Mouse (Mus musculus) CD4-positive, CD25-positive, alpha-beta regulatory T cell, adult 2 months (primary cell): ENCODE measurements around the gene Cped1.

ENCODE experiments used
- DNase-seq: peaks from one replicate; pipeline ENCODE4 v3.0.0-alpha.2; 2012; ENCODE audit warnings: low read depth, low spot score

The Cped1 gene

DNA sequence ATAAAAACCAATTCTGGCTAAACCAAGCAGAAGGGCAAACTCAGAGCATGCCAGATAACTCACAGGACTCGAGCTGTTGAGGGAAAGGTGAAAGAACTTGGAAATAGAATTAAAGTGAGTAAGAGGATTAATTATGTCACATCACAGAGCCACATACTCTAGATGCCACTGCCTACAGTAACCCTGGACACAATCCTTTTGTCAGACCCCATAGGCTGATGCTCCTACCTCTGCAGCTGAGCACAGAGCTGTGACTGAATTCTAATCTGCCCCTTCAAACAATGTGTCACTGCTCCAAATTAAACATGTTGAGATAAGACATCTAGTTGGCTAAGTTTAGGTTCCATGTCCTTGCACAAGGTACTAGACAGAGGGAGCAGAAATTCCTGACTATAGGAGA lies 176.2 kb downstream of the Cped1 start:
- DNase-seq: no peak

- DNase-seq: no peak
Measured at GRCm38 (mm10) chr6:22168388-22168787, 182.7 kb downstream of the Cped1 start.

DNA sequence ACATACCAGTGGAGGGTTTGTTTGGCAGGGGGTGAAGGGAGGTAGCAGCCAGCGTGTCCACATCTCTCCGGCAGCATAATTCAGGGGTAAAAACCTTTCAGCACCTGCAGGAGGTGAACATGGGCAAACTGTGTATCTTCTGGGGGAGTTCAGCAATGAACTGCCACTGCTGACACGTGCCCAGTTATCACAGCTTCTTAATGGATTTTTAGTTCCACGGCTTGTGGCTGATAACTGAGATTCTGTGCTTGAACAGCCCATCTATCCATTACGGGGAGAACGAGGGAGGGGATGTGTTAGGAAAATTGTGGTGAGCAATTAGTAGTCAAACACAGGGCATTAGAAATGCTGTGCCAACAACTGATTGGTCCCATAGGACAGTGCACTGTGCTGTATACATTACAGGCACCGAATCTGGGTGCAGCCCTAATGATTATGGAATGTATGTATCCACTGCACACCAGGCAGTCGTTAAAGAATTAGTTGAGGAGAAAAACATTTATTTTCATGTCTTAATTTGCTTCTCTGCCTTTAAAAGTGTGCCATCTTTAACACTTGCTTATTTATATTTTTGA lies 193.1 kb downstream of the Cped1 start:
- no peak for DNase-seq

- no peak for DNase-seq
Measured at GRCm38 (mm10) chr6:22180316-22180715, 194.6 kb downstream of the Cped1 start.

- no peak for DNase-seq
Measured at GRCm38 (mm10) chr6:22186967-22187366, 201.3 kb downstream of the Cped1 start.

DNA sequence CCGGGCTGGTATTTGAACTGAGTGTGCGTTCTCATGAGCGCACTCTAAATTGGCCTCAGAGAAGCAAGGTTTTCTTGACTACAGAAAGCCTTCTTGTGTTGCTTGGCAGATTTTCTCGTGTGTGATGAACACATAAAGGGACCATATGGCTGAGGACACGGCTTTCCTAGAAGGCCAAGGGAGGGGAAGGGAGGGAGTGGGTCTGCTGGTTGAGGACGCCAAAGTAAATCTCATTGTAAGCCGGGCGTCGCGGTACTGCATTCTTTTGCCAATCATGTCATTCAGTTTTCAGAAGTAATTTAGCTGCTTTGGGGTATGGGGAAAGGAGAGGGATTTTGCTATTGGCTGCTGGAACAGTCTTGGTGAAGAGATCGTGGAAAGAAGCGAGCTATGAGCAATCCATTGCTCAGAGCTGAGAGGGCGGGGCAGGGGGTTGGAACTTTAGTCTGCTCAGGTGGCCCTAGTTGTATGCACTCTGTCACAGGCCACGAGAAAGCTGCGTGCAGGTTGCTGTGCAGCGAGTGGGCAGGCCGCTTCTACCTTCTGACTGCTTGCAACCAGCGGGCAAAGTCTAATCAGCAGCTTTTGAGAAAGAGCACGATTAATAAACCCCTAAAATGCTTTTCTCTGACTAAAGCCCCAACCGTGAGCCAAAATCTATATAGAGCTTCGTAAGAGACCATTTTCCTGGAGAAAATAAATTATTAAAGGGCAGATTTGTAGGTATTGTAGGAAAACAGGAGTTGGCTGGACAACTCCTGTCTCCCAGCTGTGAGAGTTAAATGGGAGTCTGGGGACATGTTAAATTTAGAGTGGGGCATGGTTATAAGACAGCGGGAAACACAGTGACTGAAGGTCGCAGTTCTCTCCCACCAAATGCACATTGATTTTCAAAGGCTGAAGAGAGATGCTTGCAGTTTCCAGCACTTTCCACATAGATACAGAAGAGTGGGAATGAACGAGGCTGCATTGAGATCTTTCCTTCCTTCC lies 203.9 kb downstream of the Cped1 start:
- no peak for DNase-seq

DNA sequence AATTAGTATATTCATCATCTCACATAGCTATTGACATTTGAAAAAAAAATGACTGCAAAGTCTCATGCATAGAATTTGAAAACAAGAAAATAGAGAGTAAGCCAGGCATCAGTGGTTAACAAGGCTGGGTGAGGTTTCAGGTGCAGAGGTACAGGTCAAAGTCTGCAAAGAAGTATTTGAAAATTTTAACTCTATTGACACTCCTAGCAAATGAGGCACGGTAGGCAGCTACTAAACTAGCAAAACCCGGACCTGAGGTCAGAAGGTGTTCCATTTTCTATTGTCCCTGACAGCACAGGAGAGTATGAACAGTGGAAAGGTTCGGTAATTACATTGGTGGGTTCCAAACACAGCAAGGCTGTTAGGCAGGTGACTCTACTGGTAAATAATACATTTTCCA lies 212.9 kb downstream of the Cped1 start:
- DNase-seq: no peak

DNA sequence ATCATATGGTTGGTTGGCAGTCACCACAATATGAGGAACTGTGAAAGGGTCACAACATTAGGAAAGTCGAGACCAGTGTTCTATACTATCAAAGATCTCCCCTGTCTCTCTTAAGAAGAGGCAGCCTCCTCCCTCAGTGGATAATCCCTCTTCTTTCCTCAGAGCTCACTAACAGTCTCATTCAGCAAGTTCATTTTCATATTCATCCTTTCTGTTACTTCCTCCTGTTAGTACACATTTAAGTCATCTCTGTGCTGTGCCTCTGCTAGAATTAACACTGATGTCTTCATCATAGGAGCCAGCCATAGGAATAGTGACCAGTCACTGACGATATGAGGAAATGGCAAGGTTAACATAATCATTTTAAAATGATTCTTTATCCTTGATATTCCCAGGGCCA lies 213.8 kb downstream of the Cped1 start:
- no peak for DNase-seq

- no peak for DNase-seq
Measured at GRCm38 (mm10) chr6:22200133-22200532, 214.4 kb downstream of the Cped1 start.

GRCm38 (mm10) chr6:22201879-22202278 lies 216.2 kb downstream of the Cped1 start:
- DNase-seq: no peak

DNA sequence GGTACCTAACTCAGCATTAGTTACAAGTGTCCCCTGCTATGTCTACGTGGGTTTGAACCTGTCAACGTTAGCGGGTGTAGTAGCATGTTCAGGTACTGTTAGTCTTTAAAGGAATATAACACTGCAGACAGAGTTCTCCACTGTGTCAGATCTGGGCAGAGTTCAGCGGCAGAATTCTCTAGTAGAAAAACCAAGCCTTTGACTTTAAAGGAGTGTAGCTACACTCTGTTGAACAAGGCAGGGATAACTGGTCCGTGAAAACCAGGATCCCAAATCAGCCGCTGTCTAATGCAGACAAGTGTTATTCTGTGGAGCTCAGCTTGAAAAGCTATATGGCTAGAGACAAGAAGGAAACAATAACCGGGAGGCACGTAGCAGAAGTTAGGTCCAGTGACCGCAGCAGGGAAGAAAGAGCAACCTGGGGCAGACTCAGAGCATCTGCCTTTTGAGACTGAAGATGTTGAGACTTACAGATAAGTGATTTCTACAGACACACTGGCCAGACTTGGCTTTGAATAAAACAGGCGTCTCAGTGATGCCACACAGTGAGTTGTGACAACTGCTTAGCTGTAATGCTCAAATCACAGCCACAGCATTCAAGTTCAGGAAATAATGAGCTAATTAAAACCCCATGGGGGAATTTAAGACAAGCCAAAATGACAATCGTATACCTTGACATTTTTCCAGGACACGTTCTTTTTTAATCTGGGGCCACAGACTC lies 219.5 kb downstream of the Cped1 start:
- DNase-seq: no peak

GRCm38 (mm10) chr6:22205751-22206121 lies 220.0 kb downstream of the Cped1 start:
- DNase-seq: no peak

GRCm38 (mm10) chr6:22206179-22206578 lies 220.5 kb downstream of the Cped1 start:
- no peak for DNase-seq

- no peak for DNase-seq
Measured at GRCm38 (mm10) chr6:22206630-22207293, 221.0 kb downstream of the Cped1 start.

- no peak for DNase-seq
Measured at GRCm38 (mm10) chr6:22212158-22212557, 226.4 kb downstream of the Cped1 start.

DNA sequence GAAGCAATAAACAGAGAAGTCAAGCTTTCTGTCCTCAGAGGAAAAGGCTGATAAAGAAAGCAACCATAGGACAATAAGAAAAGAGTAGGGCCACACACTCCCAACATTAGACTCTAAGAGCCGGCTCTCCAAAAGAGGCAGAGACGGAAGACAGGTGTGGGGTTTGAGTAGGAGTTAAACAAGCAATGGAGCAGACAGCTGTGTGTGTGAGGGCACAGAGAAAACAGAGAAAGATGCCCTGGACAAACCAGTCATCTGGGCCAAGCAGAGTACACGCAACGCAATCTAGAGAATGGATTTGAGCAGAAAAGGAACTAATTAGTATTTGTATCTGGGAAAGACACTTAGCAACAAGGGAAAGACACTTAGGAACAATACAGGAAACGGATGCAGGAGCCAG lies 227.5 kb downstream of the Cped1 start:
- DNase-seq: no peak

DNA sequence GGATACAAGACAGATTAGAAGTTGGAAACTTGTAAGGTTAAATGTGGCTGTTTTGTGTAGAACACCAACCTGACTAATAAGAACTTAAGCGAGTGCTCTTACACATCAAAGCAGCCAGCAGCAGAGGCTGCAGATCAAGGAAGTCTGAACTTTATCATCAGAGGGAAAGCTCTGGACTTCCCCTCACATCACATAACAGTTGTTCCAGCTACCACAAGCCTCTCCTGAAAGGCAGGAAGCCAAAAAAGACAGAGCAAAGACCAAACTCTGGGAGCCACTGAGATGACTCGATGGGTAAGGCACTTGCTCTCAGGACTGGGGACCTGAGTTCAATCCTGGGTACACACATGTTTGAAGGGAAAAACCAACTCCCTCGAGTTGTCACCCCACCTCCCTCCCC lies 228.1 kb downstream of the Cped1 start:
- DNase-seq: no peak

GRCm38 (mm10) chr6:22214665-22215064 lies 228.9 kb downstream of the Cped1 start:
- no peak for DNase-seq

DNA sequence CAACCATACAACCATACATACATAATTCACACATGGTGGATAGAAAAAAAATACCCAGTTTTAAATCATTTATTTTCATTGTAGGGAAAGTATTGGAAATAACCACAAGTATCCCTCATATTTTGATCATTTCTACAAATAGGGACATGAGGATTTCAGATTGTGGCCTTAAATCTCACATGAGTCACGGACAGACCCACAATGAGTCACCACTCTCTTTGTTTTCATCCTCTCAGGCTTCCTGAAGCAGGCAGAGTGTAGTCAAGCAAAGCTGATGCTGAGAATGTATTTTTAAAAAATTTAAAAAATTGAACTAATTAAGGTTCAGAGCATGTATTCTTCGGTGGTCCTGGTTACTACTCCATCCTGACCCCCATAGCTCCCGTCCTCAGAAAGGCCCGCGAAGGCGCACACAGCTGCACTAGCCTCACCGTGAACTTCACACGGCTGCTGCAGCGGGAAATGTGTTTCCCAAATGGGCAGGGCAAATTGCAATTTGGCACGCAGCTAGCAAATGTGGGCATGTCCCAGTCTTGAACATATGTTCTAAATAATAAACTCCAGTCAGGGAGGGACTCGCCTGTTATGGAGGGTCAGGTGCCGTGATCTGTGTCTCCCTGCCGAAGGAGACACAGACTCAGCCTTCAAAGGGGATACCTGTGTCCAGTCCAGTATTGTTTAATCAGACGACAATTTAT lies 230.7 kb downstream of the Cped1 start:
- DNase-seq: no peak

DNA sequence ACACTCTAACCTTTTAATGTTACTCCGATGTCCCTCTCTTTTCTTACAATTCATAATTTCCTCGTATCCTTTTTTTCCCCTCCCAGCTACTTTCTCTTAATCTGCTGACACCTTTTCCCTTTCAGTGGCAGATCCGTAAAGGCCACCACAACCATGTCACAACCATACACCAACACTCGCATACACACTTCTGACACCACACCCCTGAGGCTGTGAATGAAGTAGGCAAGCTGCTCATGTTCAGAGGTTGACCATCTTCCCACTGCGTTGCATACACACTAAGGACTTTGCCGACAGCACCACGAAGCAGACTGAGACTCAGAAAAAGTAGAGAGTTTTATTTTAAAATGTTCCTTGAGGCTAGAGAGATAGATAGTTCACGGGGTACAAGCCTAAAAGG lies 235.4 kb downstream of the Cped1 start:
- no peak for DNase-seq

DNA sequence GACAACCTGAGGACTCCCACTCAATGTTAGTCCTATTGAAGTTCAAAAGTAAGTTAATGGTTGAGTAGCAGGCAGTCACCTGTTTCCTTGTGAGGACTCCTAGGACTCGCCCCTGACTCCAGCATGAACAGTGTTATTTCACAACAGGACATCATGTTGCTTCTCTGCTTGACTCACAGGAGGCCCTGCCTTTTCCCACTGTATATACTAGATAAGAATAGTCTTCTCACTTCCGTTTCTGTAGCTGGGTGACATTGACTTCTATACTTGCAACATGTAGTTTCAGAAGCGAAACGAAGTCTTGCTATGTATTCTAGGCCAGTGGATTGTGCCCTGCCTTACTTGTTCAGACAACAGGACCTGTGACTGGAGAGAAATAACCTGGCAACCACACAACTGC lies 236.4 kb downstream of the Cped1 start:
- DNase-seq: no peak
